Mouse (Mus musculus) olfactory bulb, adult 2 months (tissue): ENCODE measurements around the gene Cldn22.

Source experiments
- CTCF ChIP-seq: fragments of 200-500 bp; IDR thresholded peaks from 2 replicates; pipeline ENCODE4 v1.5.1; 2012; ENCODE audit warnings: low read depth, mild to moderate bottlenecking, low read length, moderate library complexity; ENCODE audit not compliant: insufficient read depth
- POLR2A ChIP-seq: fragments of 200-500 bp; IDR thresholded peaks from 2 replicates; pipeline ENCODE4 v1.6.1; 2012; ENCODE audit warnings: mild to moderate bottlenecking, low read depth, low read length, moderate library complexity; ENCODE audit not compliant: insufficient read depth

DNA sequence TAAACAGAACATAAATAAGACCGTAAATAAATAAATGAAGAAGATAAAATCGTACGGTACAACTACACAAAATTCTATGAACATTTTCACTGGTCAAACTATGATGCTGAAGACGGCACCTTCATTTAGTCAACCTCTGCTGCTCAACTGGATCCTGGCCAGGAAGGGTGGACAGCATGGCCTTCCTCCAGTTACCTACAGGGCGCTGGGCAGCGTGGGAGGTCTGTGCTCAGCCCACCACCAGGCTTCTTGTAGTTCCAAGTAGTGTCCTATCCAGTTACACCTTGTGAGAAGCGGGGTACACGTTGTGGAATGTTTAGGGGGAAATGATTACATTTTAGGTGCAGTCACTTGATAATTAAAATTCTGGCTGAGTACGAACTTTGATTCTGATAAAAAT lies 2.6 kb downstream of the Cldn22 start:
- no peak for TF ChIP-seq POLR2A
- no peak for TF ChIP-seq CTCF
